Mouse (Mus musculus): ENCODE results near the gene Tmem178b. TPM values are rescaled to one million over a fixed set of nuclear protein-coding genes. Genes with fewer than 3 reads are reported as not detected.

Tmem178b gene
- total RNA-seq, 4 experiments from 2014 or later, result 199 to 227 (median 211) TPM

DNA sequence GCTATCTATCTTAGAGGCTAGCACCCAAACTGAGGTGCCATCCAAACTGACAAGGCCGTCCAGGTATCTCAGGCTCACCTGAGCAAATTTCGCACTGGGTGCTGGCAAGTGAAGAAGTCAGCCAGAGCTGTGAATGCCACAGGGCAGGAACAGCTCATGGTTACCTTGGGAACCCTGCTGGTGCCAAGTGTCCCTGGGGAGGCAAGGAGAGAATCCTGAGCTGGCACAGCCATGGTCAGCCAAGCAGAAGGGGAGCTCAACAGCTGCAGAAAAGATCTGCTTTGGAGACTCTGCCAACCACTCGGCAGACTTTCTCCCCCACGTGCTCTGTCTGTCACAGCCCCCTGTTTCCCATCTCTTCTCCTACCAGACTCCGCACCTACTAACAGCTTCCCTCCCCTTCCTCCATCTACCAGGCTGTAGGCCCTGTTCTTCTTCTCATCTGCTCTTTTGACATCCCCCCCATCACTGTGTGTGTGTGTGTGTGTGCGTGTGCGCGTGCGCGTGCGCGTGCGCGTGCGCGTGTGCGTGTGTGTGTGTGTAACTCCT lies 374.4 kb downstream of the Tmem178b start:
- DNase-seq (ENCODE audit: low spot score in 2 of 2), result no peak

DNA sequence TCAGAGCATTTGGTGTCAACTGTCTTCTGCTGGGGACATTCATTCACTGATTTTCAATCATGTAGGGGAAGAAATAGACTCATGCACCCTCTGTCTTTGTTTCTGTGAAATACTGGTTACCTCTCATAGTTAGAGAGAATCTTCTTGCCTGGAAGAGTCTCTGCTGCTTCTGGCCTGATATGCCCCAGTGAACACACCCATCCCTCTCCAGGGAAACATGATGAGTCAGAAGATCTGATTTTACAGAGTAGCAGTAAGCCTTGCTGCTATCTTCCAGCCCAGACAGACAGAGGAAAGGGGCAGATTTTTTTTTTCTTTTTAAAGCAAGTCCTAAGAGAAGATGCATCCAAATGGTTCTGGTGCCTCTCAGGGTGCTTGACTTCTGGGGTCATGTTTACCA lies 376.9 kb downstream of the Tmem178b start:
- DNase-seq (ENCODE audit: low spot score in 2 of 2), result no peak

DNA sequence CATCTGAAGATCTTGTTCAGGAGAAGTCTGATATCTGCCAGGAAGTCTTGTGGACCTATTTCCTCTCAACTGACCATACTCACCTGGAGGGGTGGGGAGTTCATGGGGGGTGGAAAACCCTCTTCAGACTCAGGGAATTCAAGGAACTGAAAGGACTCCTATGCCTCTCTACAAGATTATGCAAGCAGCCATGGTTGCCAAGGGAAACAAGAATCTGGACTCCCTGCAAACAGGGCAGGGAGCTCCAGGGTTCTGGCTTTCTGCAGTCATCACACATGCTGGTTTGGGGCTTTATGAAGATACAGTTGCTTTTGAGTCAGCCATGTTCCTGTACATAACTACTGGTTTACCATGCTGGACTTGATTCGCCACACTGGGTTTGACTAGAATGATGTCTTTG lies 390.6 kb downstream of the Tmem178b start:
- no peak for DNase-seq (ENCODE audit: low spot score in 2 of 2)

DNA sequence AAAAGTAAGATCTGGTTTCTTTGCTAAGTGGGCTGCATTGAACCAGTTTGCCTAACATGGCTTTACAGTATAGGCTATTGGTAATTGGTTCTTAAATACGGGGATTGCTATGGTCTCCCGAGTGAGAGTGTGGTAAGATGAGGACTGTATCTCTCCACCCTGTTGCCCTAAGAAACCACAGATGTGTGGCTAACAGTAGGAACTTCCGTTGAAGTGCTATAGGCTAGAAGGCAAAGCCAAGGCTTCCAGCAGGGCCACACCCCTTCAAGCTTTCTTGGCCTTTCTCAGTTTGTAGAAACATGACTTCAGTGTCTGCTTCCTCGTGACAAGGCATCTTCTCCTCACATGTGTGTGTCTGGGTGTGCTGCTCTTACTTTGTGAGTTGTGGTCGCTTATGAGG lies 427.6 kb downstream of the Tmem178b start:
- no peak for DNase-seq (ENCODE audit: low spot score in 2 of 2)

DNA sequence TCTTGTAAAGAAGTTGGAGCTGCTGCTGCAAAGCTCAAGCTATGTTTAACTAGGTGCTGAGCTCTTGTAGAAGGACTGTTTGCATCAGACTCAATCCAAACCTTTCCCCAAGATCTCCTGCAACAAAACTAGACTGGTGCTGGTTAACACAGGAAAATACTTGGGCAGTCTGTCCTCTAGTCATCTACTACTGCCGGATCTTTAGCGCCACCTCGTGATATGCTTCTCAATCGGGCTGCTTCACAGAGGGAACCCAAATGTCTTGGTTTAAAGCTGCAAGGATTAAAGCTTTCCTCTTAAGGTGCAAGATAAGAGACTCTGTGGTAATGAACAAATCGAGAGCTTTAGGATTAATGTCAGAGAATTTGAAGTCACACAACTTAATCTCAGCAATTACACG lies 430.3 kb downstream of the Tmem178b start:
- peak; percentile 47 to 49 for DNase-seq (ENCODE audit: low spot score in 2 of 2)

Other genes with a start within 250 kb of the Tmem178b start
- gene Braf, start 147.8 kb upstream of the Tmem178b start, total RNA-seq (2022), result 100 to 1,000 TPM; 103 to 133 (median 121) TPM
- gene Mrps33, start 62.3 kb upstream of the Tmem178b start, total RNA-seq (2022), result 100 to 1,000 TPM in 1 of 4 experiments, 10 to 100 TPM in 3; 86.0 to 103 (median 92.5) TPM